Mouse (Mus musculus): ENCODE results near the gene Casp6. TPM values are rescaled to one million over a fixed set of nuclear protein-coding genes. Genes with fewer than 3 reads are reported as not detected.

The Casp6 gene
- total RNA-seq, 2 experiments from 2014 or later = 3.7 to 10.5 TPM

Other genes starting within 250 kb of the Casp6 start
- gene Egf, start 146.1 kb upstream of the Casp6 start, total RNA-seq (2015; ENCODE audit: low replicate concordance) = 0.42 TPM in 1 of 2 replicates, not detected in the other
- 2.4 and 4.0 TPM in 2 replicates for gene Egf, start 146.1 kb upstream of the Casp6 start, total RNA-seq (2017; ENCODE audit: low replicate concordance)
- not detected in 2 replicates for gene Lrit3, start 97.4 kb upstream of the Casp6 start, total RNA-seq (2015; ENCODE audit: low replicate concordance)
- gene Lrit3, start 97.4 kb upstream of the Casp6 start, total RNA-seq (2017; ENCODE audit: low replicate concordance) = not detected in 2 replicates
- not detected in 2 replicates for gene Rrh, start 78.8 kb upstream of the Casp6 start, total RNA-seq (2015; ENCODE audit: low replicate concordance)
- gene Rrh, start 78.8 kb upstream of the Casp6 start, total RNA-seq (2017; ENCODE audit: low replicate concordance) = not detected in 2 replicates
- gene Gar1, start 70.0 kb upstream of the Casp6 start, total RNA-seq (2015; ENCODE audit: low replicate concordance) = 6.3 and 7.6 TPM in 2 replicates
- not detected in 2 replicates for gene Gar1, start 70.0 kb upstream of the Casp6 start, total RNA-seq (2017; ENCODE audit: low replicate concordance)
- gene Cfi, start 65.5 kb upstream of the Casp6 start, total RNA-seq (2015; ENCODE audit: low replicate concordance) = not detected in 2 replicates
- gene Cfi, start 65.5 kb upstream of the Casp6 start, total RNA-seq (2017; ENCODE audit: low replicate concordance) = not detected in 2 replicates
- gene Pla2g12a, start 22.8 kb upstream of the Casp6 start, total RNA-seq (2015; ENCODE audit: low replicate concordance) = 23.1 and 44.4 TPM in 2 replicates
- gene Pla2g12a, start 22.8 kb upstream of the Casp6 start, total RNA-seq (2017; ENCODE audit: low replicate concordance) = 27.0 and 29.7 TPM in 2 replicates
- 3.6 TPM in 1 of 2 replicates, not detected in the other for gene Mcub, start 68.8 kb downstream of the Casp6 start, total RNA-seq (2015; ENCODE audit: low replicate concordance)
- gene Mcub, start 68.8 kb downstream of the Casp6 start, total RNA-seq (2017; ENCODE audit: low replicate concordance) = 3.2 and 5.6 TPM in 2 replicates
- gene Sec24b, start 160.1 kb downstream of the Casp6 start, total RNA-seq (2015; ENCODE audit: low replicate concordance) = 7.6 and 18.0 TPM in 2 replicates
- gene Sec24b, start 160.1 kb downstream of the Casp6 start, total RNA-seq (2017; ENCODE audit: low replicate concordance) = 8.3 and 39.4 TPM in 2 replicates
- not detected in 2 replicates for gene Col25a1, start 230.1 kb downstream of the Casp6 start, total RNA-seq (2015; ENCODE audit: low replicate concordance)
- gene Col25a1, start 230.1 kb downstream of the Casp6 start, total RNA-seq (2017; ENCODE audit: low replicate concordance) = not detected in 2 replicates